Mouse (Mus musculus): ENCODE results near the gene Anks1b.

GRCm38 (mm10) chr10:89873146-89873950 is at the start of gene Anks1b:
- TF ChIP-seq CTCF (IDR thresholded peaks at IDR 0.05) (no peak), EP300 (IDR thresholded peaks at IDR 0.05) (no peak)

Data from lung, postnatal 0 days (tissue).